Comparison of ENCODE assay signal across 23 mouse cellular contexts in the genomic region with DNA sequence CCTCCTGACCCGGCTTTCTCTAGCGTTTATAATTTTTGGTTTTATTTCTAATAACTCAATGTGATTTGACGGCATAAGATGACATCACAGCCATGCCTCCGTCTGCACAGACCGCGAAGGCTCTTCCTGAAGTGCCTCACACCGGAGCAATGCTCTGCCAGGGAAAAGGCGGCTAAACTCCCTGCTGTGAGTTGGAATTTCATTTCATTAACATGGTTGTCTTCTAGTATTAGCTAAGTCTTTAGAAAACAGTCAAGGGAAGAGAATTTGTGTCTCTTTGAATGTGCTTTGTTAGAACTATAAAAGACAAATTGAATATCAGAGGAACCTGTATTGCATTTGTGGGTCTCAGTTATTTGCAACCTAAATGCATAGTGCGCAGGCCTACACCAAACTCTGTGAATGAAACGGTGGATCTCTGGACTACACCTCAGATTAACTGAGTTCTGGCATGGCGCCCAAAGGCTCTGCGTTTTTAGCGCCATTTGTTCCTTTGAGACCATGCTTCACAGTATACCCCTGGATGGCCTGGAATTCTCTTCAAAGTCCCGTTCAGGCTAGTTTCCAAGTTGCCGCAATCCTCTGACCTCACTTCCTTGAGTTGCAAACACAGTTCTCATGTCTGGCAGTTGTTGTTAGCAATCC.
DNase-seq lines count a peak whose midpoint lies in the region; ATAC-seq and TF ChIP-seq lines count a peak whose summit lies in the region.
"Had no signal": no experiment of that assay in that cellular context is flagged by ENCODE, and none has a peak within 500 bp of the region (broad histone marks: within the 10 kb centered on the region; RNA-seq: fewer than 3 reads in every experiment).

No protein-coding gene starts in this region.

- H3K4me3 ChIP-seq in kidney, adult 2 months (ENCODE audit: insufficient read depth, low read depth, low read length): no peak overlapping the region
- no peak overlapping the region for H3K4me3 ChIP-seq in lung, embryonic 14.5 days (ENCODE audit: low read depth, low read length)
- H3K4me3 ChIP-seq in forebrain, embryonic 11.5 days (ENCODE audit: low read depth, low read length): no peak overlapping the region
- H3K4me3 ChIP-seq in hindbrain, embryonic 10.5 days: no peak overlapping the region
- H3K4me3 ChIP-seq: embryonic facial prominence, embryonic 12.5 days; forebrain, embryonic 10.5 days; liver, embryonic 15.5 days; megakaryocyte, embryonic 14.5 days; midbrain, embryonic 12.5 days had no signal

- H3K27ac ChIP-seq in kidney, adult 2 months (ENCODE audit: insufficient read depth, low read depth, low read length): no peak overlapping the region
- no peak overlapping the region for H3K27ac ChIP-seq in lung, embryonic 14.5 days (ENCODE audit: low read depth)
- H3K27ac ChIP-seq in forebrain, embryonic 11.5 days (ENCODE audit: low read depth, low read length): no peak overlapping the region
- H3K27ac ChIP-seq in hindbrain, embryonic 10.5 days: no peak overlapping the region
- H3K27ac ChIP-seq: embryonic facial prominence, embryonic 12.5 days; forebrain, embryonic 10.5 days; liver, embryonic 15.5 days; midbrain, embryonic 12.5 days had no signal

- H3K36me3 ChIP-seq in kidney, adult 2 months (ENCODE audit: control insufficient read depth, insufficient read depth, low read length): no peaks in the 10 kb centered on the region
- H3K36me3 ChIP-seq in lung, embryonic 14.5 days (ENCODE audit: insufficient read depth): no peaks in the 10 kb centered on the region
- H3K36me3 ChIP-seq in forebrain, embryonic 11.5 days (ENCODE audit: control insufficient read depth, insufficient read depth, low read length): no peaks in the 10 kb centered on the region
- no peaks in the 10 kb centered on the region for H3K36me3 ChIP-seq in hindbrain, embryonic 10.5 days
- H3K36me3 ChIP-seq: embryonic facial prominence, embryonic 12.5 days; forebrain, embryonic 10.5 days; liver, embryonic 15.5 days; midbrain, embryonic 12.5 days had no signal

- 87% methylated on average over 15 of the region's 15 CpGs for WGBS in kidney, adult 2 months
- 71% methylated on average over 15 of the region's 15 CpGs for WGBS in lung, embryonic 14.5 days
- WGBS in forebrain, embryonic 11.5 days: 78% methylated on average over 15 of the region's 15 CpGs
- 77% methylated on average over 15 of the region's 15 CpGs for WGBS in hindbrain, embryonic 10.5 days

- H3K4me1 ChIP-seq in kidney, adult 2 months (ENCODE audit: control insufficient read depth, insufficient read depth, low read length): peaks cover 14% of the 10 kb centered on the region
- no peaks in the 10 kb centered on the region for H3K4me1 ChIP-seq in lung, embryonic 14.5 days (ENCODE audit: insufficient read depth)
- no peaks in the 10 kb centered on the region for H3K4me1 ChIP-seq in forebrain, embryonic 11.5 days (replicated peaks; ENCODE audit: control insufficient read depth, insufficient read depth, low read length)
- peaks cover 14% of the 10 kb centered on the region; the same call in 1 of the 2 replicates for H3K4me1 ChIP-seq in hindbrain, embryonic 10.5 days (replicated peaks)
- H3K4me1 ChIP-seq: embryonic facial prominence, embryonic 12.5 days; liver, embryonic 15.5 days; midbrain, embryonic 12.5 days had no signal

- no peak for TF ChIP-seq CTCF in kidney, adult 2 months (conservative IDR thresholded peaks at IDR 0.05; ENCODE audit: insufficient read depth, insufficient read length, low read depth, low read length)
- TF ChIP-seq CTCF in lung, embryonic 14.5 days (IDR thresholded peaks at IDR 0.05; ENCODE audit: low read depth): no peak

- no peak overlapping the region for H3K4me2 ChIP-seq in lung, embryonic 14.5 days
- no peak overlapping the region for H3K4me2 ChIP-seq in forebrain, embryonic 11.5 days (ENCODE audit: low read depth, low read length, severe bottlenecking)
- H3K4me2 ChIP-seq: embryonic facial prominence, embryonic 12.5 days; liver, embryonic 15.5 days; midbrain, embryonic 12.5 days had no signal

- no peaks in the 10 kb centered on the region for H3K9me3 ChIP-seq in lung, embryonic 14.5 days (ENCODE audit: low read depth, low read length)
- H3K9me3 ChIP-seq in forebrain, embryonic 11.5 days (ENCODE audit: control insufficient read depth, low read length): no peaks in the 10 kb centered on the region
- no peaks in the 10 kb centered on the region for H3K9me3 ChIP-seq in hindbrain, embryonic 10.5 days
- H3K9me3 ChIP-seq: embryonic facial prominence, embryonic 12.5 days; forebrain, embryonic 10.5 days; liver, embryonic 15.5 days; megakaryocyte, embryonic 14.5 days; midbrain, embryonic 12.5 days had no signal

- no peak for ATAC-seq in lung, embryonic 14.5 days (ENCODE audit: insufficient read depth)
- ATAC-seq in forebrain, embryonic 11.5 days (replicated peaks; ENCODE audit: low FRiP score): no peak
- ATAC-seq: hindbrain, embryonic 16.5 days had no signal

- DNase-seq in kidney, adult 2 months: peak; percentile 8
- DNase-seq in kidney, adult 8-10 months: no peak
- DNase-seq in lung, embryonic 14.5 days: peak; percentile 50
- no peak for DNase-seq in lung, adult 18-20 months
- peak; percentile 88 for DNase-seq in ES-CJ7 (ENCODE audit: low read depth, low spot score)
- peak; percentile 92 for DNase-seq in R1 (ENCODE audit: low read depth, low spot score)
- DNase-seq in forebrain, embryonic 11.5 days (ENCODE audit: low spot score): no peak
- no peak for DNase-seq in hindbrain, embryonic 10.5 days (ENCODE audit: low spot score)
- DNase-seq: B cell, adult 2 months; cerebellum, adult 11 months; cerebellum, adult 9-10 months; cerebellum, postnatal 36 days; gastrocnemius, postnatal 14 days; heart, postnatal 14 days; layer of hippocampus, postnatal 36 days; left cerebral cortex, postnatal 4 days; lung, postnatal 4 days had no signal

- H3K9ac ChIP-seq in lung, embryonic 14.5 days: no peak overlapping the region
- H3K9ac ChIP-seq in forebrain, embryonic 11.5 days (ENCODE audit: low read length): no peak overlapping the region
- H3K9ac ChIP-seq: embryonic facial prominence, embryonic 12.5 days; liver, embryonic 15.5 days; midbrain, embryonic 12.5 days had no signal

- no peak for TF ChIP-seq POLR2A in kidney, adult 2 months (IDR thresholded peaks at IDR 0.05; ENCODE audit: low read depth, low read length)

- H3K27me3 ChIP-seq in kidney, adult 2 months (replicated peaks; ENCODE audit: control insufficient read depth, insufficient read depth, low read length): no peaks in the 10 kb centered on the region
- H3K27me3 ChIP-seq in lung, embryonic 14.5 days (ENCODE audit: insufficient read depth, low read length): no peaks in the 10 kb centered on the region
- H3K27me3 ChIP-seq in forebrain, embryonic 11.5 days (ENCODE audit: control insufficient read depth, insufficient read depth, low read length): no peaks in the 10 kb centered on the region
- H3K27me3 ChIP-seq in hindbrain, embryonic 10.5 days (ENCODE audit: insufficient read depth, poor library complexity, severe bottlenecking): no peaks in the 10 kb centered on the region; the same call in 1 of the 2 replicates
- H3K27me3 ChIP-seq: embryonic facial prominence, embryonic 12.5 days; liver, embryonic 15.5 days had no signal

Comparison
In these comparisons a context has a peak if more than half of its experiments do, and no peak if none do; other contexts are left out.
1. DNase-seq: peak in kidney, adult 2 months (single experiment), lung, embryonic 14.5 days (single experiment), ES-CJ7 (single experiment) and R1 (single experiment); none in kidney, adult 8-10 months (0 of 2), lung, adult 18-20 months (0 of 2), forebrain, embryonic 11.5 days (single experiment) and hindbrain, embryonic 10.5 days (single experiment).